Mouse (Mus musculus) left cerebral cortex, postnatal 25 days (tissue): Measurements from ENCODE around the gene Efna5. TPM values are rescaled to one million over a fixed set of nuclear protein-coding genes. Genes with fewer than 3 reads are reported as not detected.
A peak's percentile ranks its signal among the peaks of the same experiment; 100 is the strongest.

Experiments used
- DNase-seq, 2 experiments: peaks; one replicate each; pipeline ENCODE4 v3.0.0; 2022; ENCODE audit warnings: low spot score in 2 of 2, mixed read lengths in 1 of 2
- intact Hi-C: fragments of 180-260 bp; cut with DNase I; formaldehyde crosslinking; loops from one replicate; pipeline ENCODE4 v1.15.1; 2025
- total RNA-seq, 2 experiments: library from RNA; stranded (reverse); gene quantifications; 2 replicates each; pipeline ENCODE4 v1.2.3; 2021

Efna5 gene
- total RNA-seq, 2 experiments from 2014 or later, result 32.8 to 41.5 TPM

DNA sequence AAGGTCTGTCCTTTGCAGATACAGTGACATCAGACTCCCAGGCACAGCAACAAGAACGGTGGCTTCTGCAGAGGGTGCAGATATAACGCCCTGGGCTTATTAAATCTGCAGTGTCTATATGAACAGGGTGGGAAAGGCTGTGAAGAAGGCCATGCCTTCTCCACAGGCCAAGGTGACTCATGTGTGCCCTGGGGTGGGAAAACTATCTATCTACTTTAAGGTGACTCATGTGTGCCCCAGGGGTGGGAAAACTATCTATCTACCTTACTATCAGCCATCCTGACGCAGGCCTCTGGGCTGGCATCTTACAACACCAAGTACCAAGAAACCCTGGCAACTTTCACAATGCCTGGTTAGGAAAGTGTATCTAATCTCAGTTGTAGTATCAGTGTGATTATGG, 124.2 kb downstream of the Efna5 start:
- intact Hi-C loops, result no loop called here
- no peak for DNase-seq

DNA sequence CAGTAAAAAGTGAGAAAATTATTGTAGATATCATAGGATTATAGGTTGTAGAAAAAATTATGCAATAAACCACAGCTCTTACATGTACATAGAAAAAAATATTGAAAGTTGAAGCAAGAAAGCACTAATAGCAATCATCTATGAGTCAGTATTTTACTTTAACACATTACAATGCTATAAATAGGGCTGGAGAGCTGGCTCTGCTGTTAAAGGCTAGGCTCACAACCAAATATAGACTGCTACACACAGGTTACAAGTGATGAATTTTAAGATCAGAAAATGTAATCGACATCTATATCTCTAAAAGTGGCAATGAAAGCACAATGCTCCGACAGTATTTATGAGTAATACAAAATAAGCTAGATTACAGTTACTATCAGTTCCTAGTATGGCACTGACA, 125.5 kb downstream of the Efna5 start:
- no peak for DNase-seq
- intact Hi-C loops, result no loop called here

DNA sequence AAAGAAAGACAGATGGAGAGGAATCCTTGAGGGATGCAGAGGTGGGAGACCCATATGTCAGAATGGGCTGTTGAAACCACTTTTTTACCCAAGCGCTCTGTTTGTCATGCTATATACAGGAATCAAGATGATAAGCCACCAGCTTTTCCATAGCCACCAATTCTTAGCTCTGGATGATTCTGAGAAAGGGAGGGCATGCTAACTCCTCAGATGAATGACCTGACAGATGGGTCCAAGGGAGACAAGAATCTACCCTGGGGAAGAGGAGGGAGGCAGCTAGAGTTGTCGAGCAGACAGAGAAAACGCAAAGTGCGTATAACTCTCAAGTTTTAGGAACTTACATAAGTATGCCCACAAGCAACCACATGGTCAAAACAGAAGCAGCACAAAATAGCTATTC, 126.5 kb downstream of the Efna5 start:
- DNase-seq, result peak in 1 of 2 experiments; percentile 78
- intact Hi-C loops, result no loop called here

DNA sequence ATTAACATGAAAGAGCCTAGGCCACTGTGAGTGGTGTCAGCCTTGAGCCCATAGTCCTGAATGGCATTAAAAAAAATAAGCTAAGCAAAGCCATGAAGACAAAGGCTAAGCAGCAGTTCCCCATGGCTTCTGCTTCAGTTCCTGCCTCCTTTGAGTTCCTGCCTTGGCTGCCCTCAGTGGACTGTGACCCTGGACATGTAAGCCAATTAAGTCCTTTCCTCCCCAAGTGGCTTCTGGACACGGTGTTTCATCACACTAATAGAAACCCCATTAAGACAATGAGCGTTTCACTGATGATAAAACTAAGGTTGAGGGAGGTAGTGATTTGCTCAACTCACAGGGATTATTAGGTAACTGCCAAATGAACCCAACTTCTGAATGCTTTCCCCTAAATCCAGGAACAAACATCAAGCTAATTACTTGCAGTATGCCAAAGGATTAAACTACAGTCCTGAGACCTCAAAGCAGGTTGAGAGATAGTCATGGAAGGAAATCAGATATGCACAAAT, 128.7 kb downstream of the Efna5 start:
- intact Hi-C loops, result no loop called here
- DNase-seq, result no peak

DNA sequence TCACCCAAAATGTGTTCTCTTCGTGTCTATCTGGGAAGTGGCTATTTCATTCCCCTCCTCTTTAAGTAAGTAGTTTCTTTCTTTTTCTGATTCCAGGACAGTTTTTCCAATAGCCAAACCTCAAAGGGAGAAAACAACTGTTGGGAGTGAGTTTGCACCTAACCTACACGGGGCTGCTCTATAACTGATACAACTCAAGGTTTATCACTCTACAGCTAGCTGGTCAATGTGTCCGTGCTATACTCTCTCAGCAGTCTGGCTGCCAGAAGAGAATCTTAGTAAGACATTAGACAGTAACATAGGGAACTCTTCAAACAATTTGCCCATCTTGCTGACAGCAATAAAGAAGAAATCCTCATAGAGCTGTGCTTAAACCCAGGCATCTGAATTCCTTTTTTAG, 130.5 kb downstream of the Efna5 start:
- intact Hi-C loops, result no loop called here
- DNase-seq, result no peak

DNA sequence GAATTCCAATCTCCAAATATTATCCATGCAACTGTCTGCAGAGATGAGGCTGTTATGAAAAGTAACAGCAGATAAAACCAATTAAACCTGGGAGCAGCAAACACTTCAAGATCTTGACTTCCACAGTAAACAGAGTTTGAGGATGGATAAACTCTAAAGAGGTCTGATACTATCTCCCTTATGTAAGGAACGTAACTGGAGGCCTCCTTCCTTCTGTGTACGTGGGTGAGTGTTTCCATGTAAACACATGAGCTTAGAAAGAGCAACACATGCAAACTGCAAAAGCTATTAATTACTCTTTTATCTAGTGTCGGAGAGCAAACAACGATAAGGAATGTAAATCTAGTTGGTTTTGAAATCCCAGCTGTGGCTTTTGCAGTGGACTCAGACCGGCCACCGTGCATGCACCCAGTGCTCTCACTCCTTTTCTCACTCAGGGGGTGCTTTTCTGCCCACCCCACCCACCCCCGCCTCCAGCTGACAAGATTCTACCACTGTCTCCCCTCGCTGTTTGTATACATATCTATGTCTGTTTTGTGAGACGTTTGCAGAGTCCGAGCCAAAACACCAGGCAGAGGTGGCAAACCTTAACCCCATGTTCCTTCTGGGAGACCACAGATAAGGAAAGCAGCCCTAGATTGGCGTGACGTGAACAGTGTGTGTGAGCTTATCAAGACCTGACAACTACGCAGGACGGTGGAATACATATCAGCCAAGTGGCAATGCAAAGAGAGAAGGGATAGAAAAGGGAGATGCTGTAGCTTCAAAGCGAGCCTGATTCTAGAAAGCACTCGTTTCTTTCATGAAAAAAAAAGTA, 132.1 kb downstream of the Efna5 start:
- DNase-seq, result no peak
- intact Hi-C loops, result no loop called here

DNA sequence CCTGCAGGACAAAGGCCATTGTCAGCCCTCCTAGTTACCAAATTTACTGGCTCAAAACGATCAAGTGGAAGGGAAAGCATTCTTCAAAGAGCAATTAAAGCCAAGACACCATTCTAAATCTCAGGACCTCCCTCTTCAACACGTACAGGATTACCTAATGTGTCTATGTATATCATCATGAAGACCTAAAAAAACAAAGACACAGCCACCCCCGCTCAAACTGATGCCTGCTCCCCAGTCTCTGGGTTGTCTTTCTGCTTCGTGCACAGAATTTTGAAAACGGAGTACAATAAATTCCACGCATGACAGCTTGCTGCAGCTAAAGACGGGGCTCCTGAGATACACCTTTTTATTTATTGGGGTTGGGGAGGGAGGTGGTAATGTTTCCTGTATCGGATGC, 133.7 kb downstream of the Efna5 start:
- peak in 1 of 2 experiments; percentile 58 for DNase-seq
- intact Hi-C loops, result no loop called here

DNA sequence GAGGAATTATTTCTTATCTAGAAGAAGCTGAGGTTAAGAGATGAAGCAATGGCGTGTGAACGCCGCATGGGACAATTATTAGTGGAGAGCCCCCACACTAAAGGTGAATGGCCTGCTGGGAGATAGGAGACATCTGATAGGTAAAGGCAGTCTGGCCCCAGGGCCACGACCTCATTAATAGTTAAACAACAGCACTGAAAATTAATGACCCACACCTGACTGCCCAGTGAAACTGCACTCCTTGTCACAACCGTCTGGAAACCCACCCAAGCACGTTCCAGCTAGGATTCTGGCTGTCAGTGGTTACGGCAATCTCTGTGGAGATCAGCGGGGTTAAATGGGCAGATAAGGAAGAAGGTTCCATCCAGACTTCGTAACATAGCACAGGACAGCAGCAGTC, 134.3 kb downstream of the Efna5 start:
- intact Hi-C loops, result no loop called here
- DNase-seq, result no peak

DNA sequence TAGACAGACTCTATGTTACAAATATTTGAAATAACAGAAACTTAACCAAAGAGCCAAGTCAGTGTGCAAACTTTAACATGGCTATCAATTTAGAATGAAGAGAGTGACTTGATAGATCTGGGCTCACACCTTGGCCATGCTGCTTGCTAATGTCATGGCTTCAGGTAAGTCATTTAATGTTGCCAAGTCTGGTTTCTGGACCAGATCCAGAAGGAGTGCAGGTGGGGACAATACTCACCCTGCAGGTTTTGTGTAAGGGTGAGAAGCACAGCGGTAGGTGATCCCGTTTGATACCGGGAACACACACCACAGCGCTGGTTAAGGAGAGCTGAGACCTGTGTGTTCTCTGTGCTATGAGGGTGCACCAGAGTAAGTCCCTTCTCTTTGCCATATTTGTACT, 135.8 kb downstream of the Efna5 start:
- intact Hi-C loops, result no loop called here
- no peak for DNase-seq

DNA sequence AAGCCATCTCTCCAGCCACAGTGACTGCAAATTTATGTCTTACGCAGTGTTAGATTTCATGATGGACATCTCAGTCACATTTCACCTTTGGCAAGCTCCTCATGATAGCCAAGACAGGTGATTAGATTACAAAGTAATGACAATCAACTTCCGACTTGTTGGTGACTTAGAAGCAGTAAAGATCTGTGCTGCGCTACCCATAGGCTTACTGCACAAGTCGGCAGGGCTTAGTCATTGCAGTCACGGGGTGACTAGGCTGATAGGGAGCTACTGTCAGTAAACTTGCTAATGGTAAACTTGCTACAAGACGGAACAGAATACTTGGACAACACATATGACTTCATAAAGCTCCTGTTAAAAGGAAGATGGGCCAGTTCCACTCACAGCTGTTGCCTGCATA, 136.9 kb downstream of the Efna5 start:
- no peak for DNase-seq
- intact Hi-C loops, result no loop called here

DNA sequence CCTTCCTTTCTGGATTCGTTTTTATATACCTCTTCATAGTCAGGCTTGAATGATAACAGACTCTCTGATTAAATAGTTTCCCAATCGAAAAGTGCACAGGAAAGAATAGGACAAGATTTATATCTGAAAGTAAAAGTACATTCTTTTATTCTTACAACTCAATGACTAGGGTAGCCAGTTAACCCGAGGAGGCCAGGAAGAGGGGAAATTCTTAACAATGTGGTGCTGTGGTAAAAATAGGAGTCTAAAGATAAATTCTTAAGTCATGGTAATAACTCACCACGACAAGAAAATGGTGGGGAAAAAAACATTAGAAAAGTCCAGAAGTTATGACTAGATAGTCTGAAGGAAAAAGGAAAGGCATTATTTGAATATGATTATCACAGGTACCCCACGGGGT, 139.4 kb downstream of the Efna5 start:
- DNase-seq, result no peak
- intact Hi-C loops, result no loop called here

DNA sequence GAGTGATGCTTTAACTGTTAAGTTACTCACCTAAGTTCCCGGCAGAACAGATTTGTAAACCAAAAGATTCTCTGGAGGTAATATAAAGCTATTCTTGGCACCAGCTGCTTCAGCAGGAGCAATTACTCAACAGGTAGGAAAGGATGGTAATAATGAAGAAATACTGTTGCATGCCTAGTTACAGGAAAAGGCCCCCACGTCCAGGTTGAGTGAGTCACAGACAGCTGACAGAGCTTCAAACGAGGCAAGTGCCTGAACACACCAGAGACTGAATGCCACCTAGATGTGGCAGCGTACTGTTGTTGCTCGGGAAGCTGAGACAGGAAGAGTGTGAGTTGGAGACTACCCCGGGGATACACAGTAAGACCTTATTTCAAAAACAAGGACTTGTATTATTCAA, 140.1 kb downstream of the Efna5 start:
- DNase-seq, result no peak
- intact Hi-C loops, result no loop called here

DNA sequence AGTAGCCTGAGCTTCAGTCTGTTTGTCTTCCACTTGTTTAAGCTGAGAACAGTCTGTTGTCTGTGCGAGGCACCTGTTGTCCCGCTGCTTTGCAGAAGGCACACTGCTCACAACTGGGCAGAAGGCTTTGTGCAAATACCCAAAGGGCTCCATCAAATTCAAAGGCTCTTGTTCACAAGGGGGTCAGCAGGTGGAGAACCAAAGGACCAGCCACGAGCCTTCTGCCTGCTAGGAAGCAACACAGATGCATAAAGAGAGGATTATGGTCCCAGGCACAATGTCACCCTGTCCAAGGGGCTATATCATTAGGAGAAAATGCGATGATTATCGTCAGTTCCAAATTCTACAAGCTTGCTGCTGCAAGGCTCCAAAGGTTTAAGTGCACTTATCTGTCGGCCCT, 141.1 kb downstream of the Efna5 start:
- intact Hi-C loops, result no loop called here
- DNase-seq, result no peak

DNA sequence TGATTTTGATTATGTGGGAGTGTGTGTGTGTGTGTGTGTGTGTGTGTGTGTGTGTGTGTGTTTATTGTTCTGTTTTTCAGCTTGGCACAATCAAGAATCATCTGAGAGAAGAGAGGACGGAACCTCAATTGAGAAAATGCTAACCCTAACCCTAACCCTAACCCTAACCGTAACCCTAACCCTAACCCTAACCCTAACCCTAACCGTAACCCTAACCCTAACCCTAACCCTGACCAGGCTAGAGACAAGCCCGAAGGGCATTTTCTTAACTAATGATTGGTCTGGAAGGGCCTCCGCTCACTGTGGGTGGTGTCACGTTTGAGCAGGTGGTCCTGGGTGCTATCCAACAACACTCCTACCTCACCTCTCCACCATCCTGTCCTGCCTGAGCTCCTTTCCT, 143.7 kb downstream of the Efna5 start:
- intact Hi-C loops, result no loop called here

DNA sequence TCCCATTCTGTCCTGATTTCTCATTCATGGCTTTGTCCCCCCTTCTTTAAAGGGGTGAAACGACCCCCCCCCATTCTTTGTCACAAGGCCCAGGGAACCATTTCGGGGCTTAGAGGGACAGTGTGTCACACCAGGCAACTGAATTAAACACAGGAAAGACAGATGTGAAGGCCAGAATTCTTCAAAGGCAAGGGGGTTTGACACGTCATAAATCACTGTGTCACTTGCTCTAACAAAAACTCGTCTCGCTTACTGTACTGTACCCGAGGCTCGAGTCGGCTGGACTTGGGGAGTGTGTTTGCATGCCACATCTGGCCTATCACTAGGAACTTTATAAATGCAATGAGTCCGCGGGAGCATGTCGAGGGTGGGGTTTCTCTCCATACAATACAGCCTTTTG, 145.2 kb downstream of the Efna5 start:
- DNase-seq, result no peak
- intact Hi-C loops, result no loop called here

More for the DNA sequence above, 143.7 kb downstream of the Efna5 start:
- no peak for DNase-seq

DNA sequence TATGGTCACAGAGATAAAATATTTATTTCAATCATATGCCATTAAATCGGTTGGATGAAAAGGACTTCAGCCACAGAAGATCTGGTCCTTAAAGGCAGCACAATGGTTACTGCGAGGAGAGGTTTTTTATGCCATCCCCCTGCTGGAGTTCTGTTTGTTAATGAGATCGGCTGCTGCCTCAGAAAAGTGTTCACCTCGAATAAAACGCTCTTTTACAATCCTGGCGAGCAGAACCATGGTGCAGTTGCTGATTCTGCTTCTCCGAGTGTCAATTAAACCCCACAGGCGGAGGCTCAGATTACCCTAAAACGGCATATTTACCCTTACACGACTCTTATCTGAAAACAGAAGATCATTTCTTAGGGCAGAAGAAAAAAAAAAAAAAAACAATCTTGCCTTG, 146.2 kb downstream of the Efna5 start:
- DNase-seq, result no peak
- intact Hi-C loops, result no loop called here

DNA sequence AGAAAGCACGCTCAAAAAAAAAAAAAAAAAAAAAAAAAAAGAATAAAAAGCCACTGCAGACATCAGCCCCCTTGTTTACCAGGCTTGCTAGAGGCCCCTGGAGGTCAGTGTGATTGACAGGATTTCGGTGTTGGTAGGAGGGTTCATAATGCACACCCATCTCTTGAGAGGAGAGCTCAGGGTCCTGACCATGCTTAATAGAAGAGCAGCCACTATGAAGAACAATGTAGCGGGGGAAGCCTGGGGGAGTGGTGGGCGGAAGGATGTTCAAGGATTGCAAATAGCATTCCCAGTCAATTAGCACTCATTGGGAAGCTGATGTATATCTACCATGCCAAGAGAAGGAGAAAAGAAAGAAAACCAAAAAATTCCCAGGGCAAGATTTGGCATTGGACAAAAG, 147.1 kb downstream of the Efna5 start:
- no peak for DNase-seq
- intact Hi-C loops, result no loop called here

DNA sequence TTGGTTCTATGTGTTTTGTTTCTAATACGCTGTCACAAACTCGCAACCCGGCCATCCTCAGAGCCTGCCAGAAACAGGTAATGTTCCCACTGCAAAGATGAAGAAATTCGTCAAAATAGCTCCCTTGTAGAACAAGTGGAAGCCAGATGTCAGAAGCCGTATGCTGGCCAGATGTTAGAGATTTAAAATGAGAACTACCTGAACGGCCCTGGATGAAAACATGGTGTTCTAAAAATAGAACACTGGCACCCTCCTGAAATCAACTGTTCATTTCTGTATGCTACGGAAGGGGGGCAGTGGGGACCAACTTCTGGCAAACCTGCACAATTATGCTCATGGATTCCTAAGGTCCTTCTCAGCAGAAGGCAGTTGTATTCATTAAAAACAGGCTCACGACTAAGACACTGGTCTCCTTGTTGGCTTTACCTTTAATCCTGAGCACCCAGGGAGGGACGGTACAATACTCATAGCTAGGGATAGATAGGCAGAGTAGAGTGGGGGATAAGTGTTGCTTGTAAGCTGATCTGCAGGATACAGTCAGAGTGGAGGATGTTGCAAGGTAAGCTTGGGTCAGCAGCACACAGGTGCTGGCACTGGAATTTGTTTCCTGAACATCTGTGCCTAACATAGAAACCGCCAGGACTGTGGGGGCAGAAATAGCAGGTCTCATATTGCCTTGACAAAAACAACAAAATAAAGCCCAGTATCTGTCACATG, 151.2 kb downstream of the Efna5 start:
- no peak for DNase-seq
- intact Hi-C loops, result no loop called here

DNA sequence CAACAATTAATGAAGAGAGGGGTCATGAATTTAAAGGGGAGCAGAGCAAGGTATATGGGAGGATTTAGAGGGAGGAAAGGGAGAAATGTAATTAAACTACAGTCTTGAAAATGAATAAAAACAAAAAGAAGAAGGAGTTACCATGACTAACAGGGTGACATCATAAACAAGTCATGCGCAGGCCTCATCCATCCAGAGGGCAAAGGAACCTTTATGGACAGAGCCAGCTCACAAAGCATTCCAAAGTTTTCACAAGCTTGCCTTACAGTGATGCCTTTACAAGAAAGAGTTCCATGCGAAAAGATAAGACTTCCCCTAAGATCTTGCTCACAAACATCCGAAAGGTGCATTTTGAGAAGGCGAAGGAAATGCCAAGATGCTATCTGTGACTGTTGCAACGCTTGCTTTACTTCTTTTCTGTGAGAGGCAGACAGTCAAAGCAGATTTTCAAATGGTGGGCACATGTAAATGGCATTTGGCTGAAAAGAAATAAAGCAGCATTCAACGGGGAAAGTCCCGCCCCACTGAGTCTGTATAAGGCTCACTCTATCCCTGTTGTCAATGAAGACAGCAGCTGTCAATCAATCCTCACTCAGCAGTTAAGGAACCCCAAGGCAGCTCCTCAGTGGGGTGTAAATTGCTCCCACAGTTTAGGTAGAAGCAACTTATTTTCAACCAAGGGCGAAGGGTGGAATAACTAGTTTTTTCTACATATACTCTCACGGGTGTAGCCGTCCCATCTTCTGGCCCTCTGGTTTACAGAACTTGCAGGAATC, 152.8 kb downstream of the Efna5 start:
- intact Hi-C loops, result no loop called here

DNA sequence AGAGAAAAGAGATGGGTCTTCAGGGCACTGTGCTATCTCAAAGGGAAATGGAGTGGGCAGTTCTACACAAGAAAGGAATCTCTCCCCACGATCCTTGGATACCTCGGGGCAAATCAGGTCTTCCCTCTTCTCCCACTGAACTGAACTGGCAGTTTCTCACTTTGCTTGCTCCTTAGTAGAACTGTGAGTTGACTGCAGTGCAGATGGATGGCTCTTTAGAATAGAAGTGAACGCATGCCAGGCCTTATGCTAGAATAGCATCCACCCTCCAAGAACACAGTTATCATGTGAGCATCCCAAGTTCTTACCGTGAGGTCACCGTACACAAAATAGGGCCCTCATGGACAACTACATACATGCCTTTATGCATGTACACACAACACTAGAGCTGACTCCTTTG, 155.0 kb downstream of the Efna5 start:
- peak in 1 of 2 experiments; percentile 76 for DNase-seq
- intact Hi-C loops, result no loop called here

More for the DNA sequence above, 152.8 kb downstream of the Efna5 start:
- DNase-seq, result no peak
